Mouse (Mus musculus): ENCODE results near the gene Btbd7.

DNA sequence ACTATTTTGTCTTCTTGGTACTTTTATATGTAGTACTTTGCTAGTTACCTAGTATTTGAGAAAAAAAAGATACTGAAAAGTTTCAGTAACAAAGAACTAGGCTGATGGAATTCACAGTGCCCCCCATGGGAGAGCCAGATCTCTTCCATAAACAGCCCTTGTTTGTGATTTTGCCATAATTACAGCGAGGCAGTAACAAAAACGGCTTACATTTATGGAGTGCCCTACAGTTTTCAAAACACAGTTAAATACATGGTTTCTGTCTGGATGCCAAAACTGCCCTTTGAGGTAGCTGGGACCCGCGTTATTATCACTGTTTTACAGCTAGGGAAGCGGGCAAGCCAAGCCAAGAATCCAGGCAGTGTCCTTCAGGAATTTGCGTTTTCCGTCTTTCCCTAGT lies 630 bp upstream of the Btbd7 start:
- TF ChIP-seq CTCF (IDR thresholded peaks at IDR 0.05; ENCODE audit: borderline replicate concordance, control insufficient read depth, extremely low read depth, insufficient read depth, low read length, poor library complexity) (no peak), POLR2A (IDR thresholded peaks at IDR 0.05; ENCODE audit: control insufficient read depth, extremely low read depth, insufficient read depth, low read length, poor library complexity) (no peak)

Data from thymus, adult 2 months (tissue).